Mouse (Mus musculus) hindbrain, embryonic 10.5 days (tissue): ENCODE data around the gene Pigz. TPM values are rescaled to one million over a fixed set of nuclear protein-coding genes. Genes with fewer than 3 reads are reported as not detected.
"Not testable (repeated sequence)": the region's sequence is repeated elsewhere in the genome, so short reads cannot be mapped to it uniquely, and the experiment has no call there.

Source experiments
- DNase-seq: peaks from one replicate; pipeline ENCODE4 v3.0.0-alpha.2; 2017; ENCODE audit warnings: low spot score
- H3K27ac ChIP-seq: fragments of 300-500 bp; sonication (generic); 2 replicates; pipeline ENCODE4 v1.5.1; 2016; ENCODE audit warnings: mild to moderate bottlenecking, moderate library complexity
- H3K27me3 ChIP-seq: fragments of 300-500 bp; sonication (generic); 2 replicates; pipeline ENCODE4 v1.6.1; 2016; ENCODE audit warnings: mild to moderate bottlenecking; ENCODE audit not compliant: poor library complexity, insufficient read depth, severe bottlenecking
- H3K36me3 ChIP-seq: fragments of 300-500 bp; sonication (generic); 2 replicates; pipeline ENCODE4 v1.6.1; 2016; ENCODE audit warnings: mild to moderate bottlenecking, moderate library complexity
- H3K4me1 ChIP-seq: fragments of 300-500 bp; sonication (generic); replicated peaks from 2 replicates; pipeline ENCODE4 v1.6.1; 2016; ENCODE audit warnings: mild to moderate bottlenecking
- H3K4me3 ChIP-seq: fragments of 300-500 bp; sonication (generic); 2 replicates; pipeline ENCODE4 v1.5.1; 2016; ENCODE audit warnings: mild to moderate bottlenecking, moderate library complexity
- H3K9me3 ChIP-seq: fragments of 300-500 bp; sonication (generic); 2 replicates; pipeline ENCODE4 v1.6.1; 2016; ENCODE audit warnings: mild to moderate bottlenecking, moderate library complexity
- WGBS: fragments of 180-500 bp; shearing (Covaris S2); methylation state at CpG from one replicate; pipeline ENCODE4 v1.1.7; 2016; 5-methylcytosine and 5-hydroxymethylcytosine counted together
- polyA plus RNA-seq: library from polyadenylated mRNA; unstranded; fragments of >200 nt; fragmentation: Nextera tagmentation; extraction: Ambion mirVana; gene quantifications from 2 replicates; pipeline ENCODE4 v1.2.1, GENCODE M21; 2016

Gene Pigz
- polyA plus RNA-seq, 1 experiment from 2014 or later = 2.0 TPM

- peaks cover 63% of the 10 kb centered on the region for H3K27me3 ChIP-seq
- WGBS = 4% methylated on average over 36 of the region's 36 CpGs
- no peaks in the 10 kb centered on the region for H3K9me3 ChIP-seq
- DNase-seq = peak; percentile 53
- H3K4me1 ChIP-seq = peaks cover 49% of the 10 kb centered on the region
- H3K4me3 ChIP-seq = peak overlapping the region; percentile 56
- no peaks in the 10 kb centered on the region for H3K36me3 ChIP-seq
- H3K27ac ChIP-seq = peak overlapping the region; percentile 89
These were observed 1.7 kb downstream of the Pigz start for GRCm38 (mm10) chr16:31935091-31935979.

- WGBS = 86% methylated on average over 4 of the region's 4 CpGs
- DNase-seq = no peak
- Histone ChIP-seq H3K4me3 (no peak overlapping the region), H3K4me1 (peaks cover 41% of the 10 kb centered on the region), H3K27ac (no peak overlapping the region), H3K9me3 (no peaks in the 10 kb centered on the region), H3K27me3 (peaks cover 51% of the 10 kb centered on the region), H3K36me3 (no peaks in the 10 kb centered on the region)
These were observed 2.9 kb downstream of the Pigz start for GRCm38 (mm10) chr16:31936568-31936967.

- H3K27ac ChIP-seq = no peak overlapping the region
- H3K9me3 ChIP-seq = no peaks in the 10 kb centered on the region
- WGBS = 71% methylated on average over 6 of the region's 6 CpGs
- DNase-seq = no peak
- no peak overlapping the region for H3K4me3 ChIP-seq
- H3K27me3 ChIP-seq = peaks cover 33% of the 10 kb centered on the region
- H3K36me3 ChIP-seq = no peaks in the 10 kb centered on the region
- H3K4me1 ChIP-seq = peaks cover 18% of the 10 kb centered on the region
These were observed 5.2 kb downstream of the Pigz start for GRCm38 (mm10) chr16:31938856-31939255.

- peaks cover 13% of the 10 kb centered on the region for H3K4me1 ChIP-seq
- WGBS = 67% methylated on average over 2 of the region's 2 CpGs
- no peaks in the 10 kb centered on the region for H3K9me3 ChIP-seq
- no peak overlapping the region for H3K27ac ChIP-seq
- H3K27me3 ChIP-seq = peaks cover 16% of the 10 kb centered on the region
- no peak overlapping the region for H3K4me3 ChIP-seq
- no peak for DNase-seq
- peaks cover 13% of the 10 kb centered on the region for H3K36me3 ChIP-seq
These were observed 6.9 kb downstream of the Pigz start for GRCm38 (mm10) chr16:31940586-31940985.

- Histone ChIP-seq H3K9me3 (no peaks in the 10 kb centered on the region), H3K36me3 (peaks cover 16% of the 10 kb centered on the region), H3K27ac (no peak overlapping the region), H3K27me3 (no peaks in the 10 kb centered on the region; the same call in 1 of the 2 replicates), H3K4me3 (no peak overlapping the region), H3K4me1 (peaks cover 34% of the 10 kb centered on the region)
- WGBS = 3% methylated on average over 10 of the region's 10 CpGs
- peak; percentile 81 for DNase-seq
These were observed 10.3 kb downstream of the Pigz start for GRCm38 (mm10) chr16:31943980-31944379.

GRCm38 (mm10) chr16:31944698-31945255 is 11.1 kb downstream of the Pigz start:
- DNase-seq = no peak
- Histone ChIP-seq H3K9me3 (no peaks in the 10 kb centered on the region), H3K36me3 (peaks cover 16% of the 10 kb centered on the region), H3K27me3 (no peaks in the 10 kb centered on the region; the same call in 1 of the 2 replicates), H3K27ac (no peak overlapping the region), H3K4me3 (no peak overlapping the region), H3K4me1 (peaks cover 41% of the 10 kb centered on the region)
- 89% methylated on average over 12 of the region's 12 CpGs for WGBS

GRCm38 (mm10) chr16:31945372-31945771 is 11.7 kb downstream of the Pigz start:
- H3K27ac ChIP-seq = no peak overlapping the region
- DNase-seq = no peak
- H3K4me1 ChIP-seq = peaks cover 44% of the 10 kb centered on the region
- H3K9me3 ChIP-seq = no peaks in the 10 kb centered on the region
- H3K4me3 ChIP-seq = no peak overlapping the region
- H3K27me3 ChIP-seq = no peaks in the 10 kb centered on the region; the same call in 1 of the 2 replicates
- H3K36me3 ChIP-seq = peaks cover 20% of the 10 kb centered on the region
- WGBS = 92% methylated on average over 6 of the region's 6 CpGs

GRCm38 (mm10) chr16:31945986-31946385 is 12.3 kb downstream of the Pigz start:
- Histone ChIP-seq H3K4me1 (peaks cover 44% of the 10 kb centered on the region), H3K36me3 (peaks cover 26% of the 10 kb centered on the region), H3K4me3 (0 out of 2 replicates have a peak overlapping the region, but pooled peaks have one; percentile 96)
- 88% methylated on average over 6 of the region's 6 CpGs for WGBS
- not testable (repeated sequence) for H3K9me3 ChIP-seq, DNase-seq, H3K27me3 ChIP-seq, H3K27ac ChIP-seq

- no peaks in the 10 kb centered on the region for H3K9me3 ChIP-seq
- no peaks in the 10 kb centered on the region; the same call in 1 of the 2 replicates for H3K27me3 ChIP-seq
- H3K4me1 ChIP-seq = peaks cover 44% of the 10 kb centered on the region
- no peak for DNase-seq
- 53% methylated on average over 8 of the region's 8 CpGs for whole genome bisulfite sequencing
- peak overlapping the region; percentile 96 for H3K4me3 ChIP-seq
- H3K36me3 ChIP-seq = peaks cover 39% of the 10 kb centered on the region
- peak overlapping the region; percentile 95 for H3K27ac ChIP-seq
These were observed 13.7 kb downstream of the Pigz start for GRCm38 (mm10) chr16:31947333-31947732.

- no peaks in the 10 kb centered on the region; the same call in 1 of the 2 replicates for H3K27me3 ChIP-seq
- WGBS = under 1% methylated on average over 38 of the region's 38 CpGs
- H3K36me3 ChIP-seq = peaks cover 43% of the 10 kb centered on the region
- peak overlapping the region; percentile 96 for H3K4me3 ChIP-seq
- no peak for DNase-seq
- H3K27ac ChIP-seq = peak overlapping the region; percentile 95
- H3K9me3 ChIP-seq = no peaks in the 10 kb centered on the region
- H3K4me1 ChIP-seq = peaks cover 44% of the 10 kb centered on the region
These were observed 14.3 kb downstream of the Pigz start for GRCm38 (mm10) chr16:31947901-31948316.

- Histone ChIP-seq H3K27me3 (no peaks in the 10 kb centered on the region; the same call in 1 of the 2 replicates), H3K27ac (peak within 1 kb of the TSS; percentile 95), H3K4me1 (peaks cover 44% of the 10 kb centered on the region), H3K36me3 (peaks cover 45% of the 10 kb centered on the region), H3K9me3 (no peaks in the 10 kb centered on the region), H3K4me3 (peak within 1 kb of the TSS; percentile 96)
- peak; percentile 97 for DNase-seq
- WGBS = under 1% methylated on average over 55 of the region's 55 CpGs
These were observed 14.7 kb downstream of the Pigz start, which contains the start of the genes 0610012G03Rik and Ncbp2 for GRCm38 (mm10) chr16:31948345-31948774. 0610012G03Rik (minus strand) TSS chr16:31948494. Ncbp2 (plus strand) TSS chr16:31948513.

GRCm38 (mm10) chr16:31963224-31963623 is 29.6 kb downstream of the Pigz start:
- H3K36me3 ChIP-seq = peaks cover 94% of the 10 kb centered on the region

GRCm38 (mm10) chr16:31975258-31975657 is 41.6 kb downstream of the Pigz start:
- Histone ChIP-seq H3K4me3 (no peak overlapping the region), H3K4me1 (no peaks in the 10 kb centered on the region), H3K27me3 (no peaks in the 10 kb centered on the region), H3K27ac (no peak overlapping the region), H3K9me3 (no peaks in the 10 kb centered on the region), H3K36me3 (peaks cover 90% of the 10 kb centered on the region)
- 93% methylated on average over 4 of the region's 4 CpGs for WGBS
- no peak for DNase-seq

More at GRCm38 (mm10) chr16:31963224-31963623, 29.6 kb downstream of the Pigz start:
- DNase-seq = no peak
- H3K4me1 ChIP-seq = no peaks in the 10 kb centered on the region
- no peaks in the 10 kb centered on the region for H3K27me3 ChIP-seq
- H3K9me3 ChIP-seq = no peaks in the 10 kb centered on the region
- H3K27ac ChIP-seq = no peak overlapping the region
- 92% methylated on average over 7 of the region's 7 CpGs for WGBS
- no peak overlapping the region for H3K4me3 ChIP-seq
